Mouse (Mus musculus) gastrocnemius, adult 8-10 months (tissue): ENCODE results near the gene Tbc1d10c. TPM values are rescaled to one million over a fixed set of nuclear protein-coding genes. Genes with fewer than 3 reads are reported as not detected.
"Not testable (repeated sequence)": the region's sequence is repeated elsewhere in the genome, so short reads cannot be mapped to it uniquely, and the experiment has no call there.

Source experiments
- DNase-seq, 2 experiments: peaks; one replicate each; pipeline ENCODE4 v3.0.0; 2022; ENCODE audit warnings: low spot score in 2 of 2
- microRNA-seq: library from miRNA; unstranded; fragments of <30 nt; microRNA quantifications from one replicate; pipeline ENCODE4 v1.2.0, GENCODE M21; 2022
- total RNA-seq, 4 experiments: library from RNA; stranded (reverse); gene quantifications; 2 replicates each; pipeline ENCODE4 v1.2.4; 2022

The Tbc1d10c gene
- total RNA-seq, 4 experiments from 2014 or later = 6.6 to 8.6 (median 7.9) TPM

- DNase-seq = no peak
Observed at GRCm38 (mm10) chr19:4146366-4147021, 44.6 kb downstream of the Tbc1d10c start.

- no peak for DNase-seq
Observed at GRCm38 (mm10) chr19:4145936-4146335, 45.1 kb downstream of the Tbc1d10c start.

- DNase-seq = no peak
Observed at GRCm38 (mm10) chr19:4144550-4145498, 46.3 kb downstream of the Tbc1d10c start.

- DNase-seq = no peak
Observed at GRCm38 (mm10) chr19:4143759-4144268, 47.3 kb downstream of the Tbc1d10c start, which contains the start of gene Cabp4. Gene Cabp4, minus strand, starts transcription at chr19:4144033.

DNA sequence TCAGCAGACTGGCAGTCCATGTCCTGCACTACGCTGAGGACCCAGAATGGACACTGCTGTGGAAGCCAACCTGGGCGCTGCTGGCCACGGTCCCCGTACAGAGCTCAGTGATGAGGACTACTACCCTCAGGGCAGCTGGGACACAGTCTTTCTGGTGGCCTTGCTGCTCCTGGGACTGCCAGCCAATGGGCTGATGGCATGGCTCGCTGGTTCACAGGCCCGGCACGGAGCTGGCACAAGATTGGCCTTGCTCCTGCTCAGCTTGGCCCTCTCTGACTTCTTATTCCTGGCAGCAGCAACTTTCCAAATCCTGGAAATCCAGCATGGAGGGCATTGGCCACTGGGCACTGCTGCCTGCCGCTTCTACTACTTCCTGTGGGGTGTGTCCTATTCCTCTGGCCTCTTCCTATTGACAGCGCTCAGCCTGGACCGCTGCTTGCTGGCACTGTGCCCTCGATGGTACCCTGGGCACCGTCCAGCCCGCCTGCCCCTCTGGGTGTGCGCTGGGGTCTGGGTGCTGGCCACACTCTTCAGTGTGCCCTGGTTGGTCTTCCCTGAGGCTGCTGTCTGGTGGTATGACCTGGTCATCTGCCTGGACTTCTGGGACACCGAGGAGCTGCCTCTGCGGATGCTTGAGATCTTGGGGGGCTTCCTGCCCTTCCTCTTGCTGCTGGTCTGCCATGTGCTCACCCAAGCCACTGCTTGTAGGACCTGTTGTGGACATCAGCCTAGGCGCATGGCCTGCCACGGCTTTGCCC lies 48.5 kb downstream of the Tbc1d10c start:
- no peak for DNase-seq

DNA sequence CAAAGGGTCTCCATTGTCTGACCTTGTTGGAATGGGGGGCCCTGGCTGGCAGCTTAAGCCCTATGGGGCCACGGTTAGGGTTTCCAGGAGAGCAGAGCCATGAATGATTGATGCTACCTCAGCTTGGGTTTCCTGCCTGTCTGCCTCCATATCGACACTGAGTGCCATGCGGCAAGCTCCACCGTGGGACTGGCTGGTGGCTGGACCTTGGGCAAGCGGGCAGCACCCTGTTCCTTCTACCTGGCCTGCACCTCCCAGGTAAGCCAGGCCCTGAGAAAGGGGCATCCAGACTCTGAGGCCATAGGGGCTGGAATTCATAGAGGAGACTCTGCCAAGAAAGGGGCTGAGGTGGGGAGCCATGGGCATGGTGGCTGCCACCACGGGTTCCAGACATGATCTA lies 50.9 kb downstream of the Tbc1d10c start:
- DNase-seq = no peak

- DNase-seq = no peak
Observed at GRCm38 (mm10) chr19:4139446-4139845, 51.6 kb downstream of the Tbc1d10c start, which contains the start of gene Gpr152. Gene Gpr152, plus strand, starts transcription at chr19:4139787.

DNA sequence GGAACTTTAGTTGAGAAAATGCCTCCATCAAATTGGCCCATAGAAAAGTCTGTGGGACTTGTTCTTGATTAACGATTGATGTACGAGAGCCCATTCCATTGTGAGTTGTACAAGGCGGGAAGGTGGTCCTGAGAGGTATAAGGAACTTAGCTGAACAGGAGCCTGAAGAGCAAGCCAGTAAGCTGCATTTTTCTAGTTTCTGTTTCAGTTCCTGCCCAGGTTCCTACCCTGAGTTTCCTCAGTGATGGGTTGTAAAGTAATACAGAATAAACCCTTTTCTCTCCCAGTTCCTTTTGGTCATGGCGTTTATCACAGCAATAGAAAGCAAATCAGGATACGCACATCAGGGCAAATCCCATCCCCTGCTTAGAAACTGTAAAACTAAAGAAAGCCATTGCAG lies 53.2 kb downstream of the Tbc1d10c start:
- DNase-seq = no peak

- DNase-seq = no peak
Observed at GRCm38 (mm10) chr19:4136463-4136862, 54.6 kb downstream of the Tbc1d10c start.

- not testable (repeated sequence) for DNase-seq
Observed at GRCm38 (mm10) chr19:4135963-4136345, 55.1 kb downstream of the Tbc1d10c start.

GRCm38 (mm10) chr19:4135229-4135962 lies 55.7 kb downstream of the Tbc1d10c start:
- DNase-seq = not testable (repeated sequence)

DNA sequence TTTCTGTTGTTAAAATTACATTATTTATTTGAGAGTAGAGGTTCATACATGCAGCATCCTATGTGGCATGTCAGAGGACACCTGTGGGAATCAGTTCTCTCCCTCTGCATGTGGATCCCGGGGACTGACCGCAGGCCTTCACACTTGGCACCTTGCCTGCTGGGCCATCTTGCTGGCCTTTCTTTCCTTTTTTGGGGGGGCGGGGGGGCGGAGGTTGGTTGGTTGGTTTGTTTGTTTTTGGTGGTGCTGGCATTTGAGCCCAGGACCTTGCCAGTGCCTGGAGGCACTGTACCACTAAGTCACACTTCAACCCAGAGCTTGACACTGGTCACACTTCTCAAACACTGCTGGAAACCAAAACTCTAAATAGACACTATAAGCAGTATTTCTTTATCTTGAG lies 56.7 kb downstream of the Tbc1d10c start:
- no peak for DNase-seq

Small RNAs within 50 kb of the gene (microRNA-seq; reads per million reads assigned to microRNA genes)
- gene Gm26115 = not detected

Other genes with a start within 250 kb of the Tbc1d10c start
- not detected for gene Aldh3b3, start 232.6 kb downstream of the Tbc1d10c start, total RNA-seq
- gene Aldh3b2, start 219.0 kb downstream of the Tbc1d10c start, total RNA-seq = under 1 TPM in 3 of 4 experiments, not detected in 1; 0.19 to 0.62 (median 0.52) TPM
- 1 to 10 TPM; 1.1 to 1.7 (median 1.5) TPM for gene Acy3, start 204.7 kb downstream of the Tbc1d10c start, total RNA-seq
- gene Tbx10, start 198.5 kb downstream of the Tbc1d10c start, total RNA-seq = under 1 TPM in 1 of 4 experiments, not detected in 3; 0.16 TPM
- 10 to 100 TPM; 19.0 to 24.8 (median 22.8) TPM for gene Nudt8, start 190.7 kb downstream of the Tbc1d10c start, total RNA-seq
- under 1 TPM; 0.12 to 0.39 (median 0.15) TPM for gene Gm49405, start 190.7 kb downstream of the Tbc1d10c start, total RNA-seq
- gene Doc2g, start 188.0 kb downstream of the Tbc1d10c start, total RNA-seq = 1 to 10 TPM in 1 of 4 experiments, under 1 TPM in 3; 0.36 to 1.2 (median 0.73) TPM
- gene Ndufv1, start 178.5 kb downstream of the Tbc1d10c start, total RNA-seq = 100 to 1,000 TPM; 435 to 477 (median 462) TPM
- gene Gstp1, start 153.3 kb downstream of the Tbc1d10c start, total RNA-seq = 100 to 1,000 TPM; 411 to 453 (median 419) TPM
- 100 to 1,000 TPM; 240 to 258 (median 250) TPM for gene Gstp2, start 145.3 kb downstream of the Tbc1d10c start, total RNA-seq
- gene Gstp3, start 131.7 kb downstream of the Tbc1d10c start, total RNA-seq = not detected
- not detected for gene Cabp2, start 109.7 kb downstream of the Tbc1d10c start, total RNA-seq
- gene Cdk2ap2, start 94.1 kb downstream of the Tbc1d10c start, total RNA-seq = 10 to 100 TPM; 14.0 to 20.3 (median 18.0) TPM
- gene Pitpnm1, start 91.3 kb downstream of the Tbc1d10c start, total RNA-seq = 1 to 10 TPM; 1.1 to 3.3 (median 2.4) TPM
- gene Aip, start 65.4 kb downstream of the Tbc1d10c start, total RNA-seq = 10 to 100 TPM; 85.7 to 96.3 (median 90.3) TPM
- not detected for gene Gpr152, start 51.5 kb downstream of the Tbc1d10c start, total RNA-seq
- gene Cabp4, start 47.3 kb downstream of the Tbc1d10c start, total RNA-seq = not detected
- 10 to 100 TPM; 10.4 to 13.2 (median 11.6) TPM for gene Coro1b, start 42.7 kb downstream of the Tbc1d10c start, total RNA-seq
- gene Ptprcap, start 37.7 kb downstream of the Tbc1d10c start, total RNA-seq = under 1 TPM in 2 of 4 experiments, not detected in 2; 0.27 to 0.38 TPM
- gene Rps6kb2, start 27.9 kb downstream of the Tbc1d10c start, total RNA-seq = 10 to 100 TPM; 18.6 to 28.4 (median 25.7) TPM
- 10 to 100 TPM; 23.8 to 33.0 (median 24.9) TPM for gene Carns1, start 15.8 kb downstream of the Tbc1d10c start, total RNA-seq
- gene Ppp1ca, start 781 bp upstream of the Tbc1d10c start, total RNA-seq = 100 to 1,000 TPM; 198 to 243 (median 235) TPM
- 1 to 10 TPM; 1.7 to 3.6 (median 2.3) TPM for gene Rad9a, start 10.4 kb upstream of the Tbc1d10c start, total RNA-seq
- under 1 TPM in 3 of 4 experiments, not detected in 1; 0.20 to 0.43 (median 0.22) TPM for gene Clcf1, start 23.0 kb upstream of the Tbc1d10c start, total RNA-seq
- gene AC109138.7, start 23.1 kb upstream of the Tbc1d10c start, total RNA-seq = not detected
- 10 to 100 TPM; 13.1 to 19.4 (median 17.3) TPM for gene Pold4, start 40.6 kb upstream of the Tbc1d10c start, total RNA-seq
- gene Ssh3, start 77.9 kb upstream of the Tbc1d10c start, total RNA-seq = 1 to 10 TPM; 2.3 to 5.8 (median 2.9) TPM
- gene Ankrd13d, start 91.9 kb upstream of the Tbc1d10c start, total RNA-seq = under 1 TPM in 1 of 4 experiments, not detected in 3; 0.63 TPM
- 10 to 100 TPM; 55.7 to 65.2 (median 62.1) TPM for gene Grk2, start 114.9 kb upstream of the Tbc1d10c start, total RNA-seq
- 10 to 100 TPM; 30.2 to 37.7 (median 37.2) TPM for gene Kdm2a, start 207.0 kb upstream of the Tbc1d10c start, total RNA-seq
- under 1 TPM; 0.39 to 0.64 (median 0.55) TPM for gene Rhod, start 248.1 kb upstream of the Tbc1d10c start, total RNA-seq